Mouse (Mus musculus) spleen, adult 2 months (tissue): ENCODE measurements around the gene Nol12.

ENCODE experiments used
- CTCF ChIP-seq: fragments of 200-500 bp; IDR thresholded peaks from 2 replicates; pipeline ENCODE4 v1.5.1; 2011; ENCODE audit warnings: mild to moderate bottlenecking, inconsistent platforms; ENCODE audit not compliant: insufficient read depth, insufficient read length, insufficient replicate concordance; ENCODE audit errors: extremely low read depth
- POLR2A ChIP-seq: fragments of 200-500 bp; IDR thresholded peaks from 2 replicates; pipeline ENCODE4 v1.6.1; 2011; ENCODE audit warnings: low read depth, low read length, inconsistent platforms

- no peak for TF ChIP-seq CTCF
- TF ChIP-seq POLR2A = no peak
Measured at GRCm38 (mm10) chr15:78898507-78899001, 36.2 kb upstream of the Nol12 start.
